Mouse (Mus musculus) embryo, embryonic 11.5 days (tissue): Measurements from ENCODE around the gene 1810010D01Rik.

Experiments used
- DNase-seq: peaks from one replicate; pipeline ENCODE4 v3.0.0-alpha.2; 2012; ENCODE audit warnings: low read depth, low spot score

Gene 1810010D01Rik

GRCm38 (mm10) chr7:145176750-145177589 lies 30.9 kb downstream of the 1810010D01Rik start:
- no peak for DNase-seq

- no peak for DNase-seq
These were observed 34.4 kb downstream of the 1810010D01Rik start for GRCm38 (mm10) chr7:145173563-145173962.

GRCm38 (mm10) chr7:145173116-145173515 lies 34.8 kb downstream of the 1810010D01Rik start:
- DNase-seq, result no peak

GRCm38 (mm10) chr7:145169703-145170102 lies 38.2 kb downstream of the 1810010D01Rik start:
- DNase-seq, result no peak

GRCm38 (mm10) chr7:145159283-145160240 lies 48.4 kb downstream of the 1810010D01Rik start:
- no peak for DNase-seq
